Mouse (Mus musculus): ENCODE results near the gene Npas3.

Gene Npas3

GRCm38 (mm10) chr12:53295747-53296146, 47.3 kb downstream of the Npas3 start:
- CTCF ChIA-PET, result no interaction called here

- CTCF ChIA-PET, result no interaction called here
Measured at GRCm38 (mm10) chr12:53297946-53298840, 49.7 kb downstream of the Npas3 start.

DNA sequence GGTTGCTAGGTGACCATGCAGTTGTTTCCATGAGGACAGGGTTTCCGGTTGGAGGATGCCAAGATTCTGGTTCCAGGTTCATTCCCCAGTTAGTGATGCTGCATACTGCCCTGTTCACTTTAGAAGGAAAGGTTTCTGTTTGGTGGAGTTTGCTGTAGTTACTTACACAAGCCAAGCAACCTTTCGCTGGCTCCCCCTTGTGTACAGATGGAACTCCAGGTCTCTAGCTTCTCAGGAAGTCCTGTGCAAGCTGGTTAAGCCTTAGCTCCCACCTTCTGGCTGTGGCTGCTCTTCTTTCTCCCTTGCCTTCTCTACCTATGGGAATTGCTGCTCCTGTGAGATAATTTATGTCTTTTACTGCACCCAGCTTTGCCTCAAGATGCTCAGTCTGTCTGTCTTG, 52.5 kb downstream of the Npas3 start:
- CTCF ChIA-PET, result interaction anchor here (0.7 kb wide), 1 partner anchor 25 kb away, joined by 4 read pairs; no protein-coding TSS in a partner anchor

DNA sequence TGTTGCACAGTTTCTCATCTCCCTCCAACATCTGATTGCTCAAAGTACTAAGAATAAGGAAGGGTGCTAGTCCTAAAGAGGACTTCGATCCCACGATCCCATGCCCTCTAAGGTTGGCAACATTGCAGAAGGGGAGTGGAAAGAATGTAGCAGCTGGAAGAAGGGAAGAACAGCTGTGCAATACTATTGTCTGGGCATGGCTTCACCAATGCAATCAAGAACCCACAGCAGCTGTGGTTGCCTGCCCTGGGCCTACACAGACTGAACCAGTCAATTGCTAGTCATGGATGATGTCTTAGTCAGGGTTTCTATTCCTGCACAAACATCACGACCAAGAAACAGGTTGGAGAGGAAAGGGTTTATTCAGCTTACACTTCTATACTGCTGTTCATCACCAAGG, 53.7 kb downstream of the Npas3 start:
- CTCF ChIA-PET, result no interaction called here

DNA sequence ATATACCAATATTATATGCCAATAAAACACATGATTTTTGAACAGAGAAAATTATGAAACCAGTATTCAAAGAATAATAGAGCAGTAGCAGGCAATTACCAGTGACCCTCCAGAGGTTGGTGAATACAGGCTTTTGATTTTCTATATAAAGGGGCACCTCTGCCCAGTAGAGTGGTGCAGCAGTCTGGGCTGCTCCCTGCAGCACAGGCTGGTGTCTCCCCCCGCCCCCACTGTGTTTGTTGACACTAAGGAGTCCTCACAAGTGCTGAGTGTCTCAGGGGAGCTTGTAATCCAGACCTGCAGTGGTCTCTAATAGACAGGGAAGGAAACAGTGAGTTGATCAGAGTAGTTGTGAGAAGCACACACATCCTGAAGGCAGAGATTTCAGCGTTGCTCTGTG, 68.2 kb downstream of the Npas3 start:
- CTCF ChIA-PET, result no interaction called here

GRCm38 (mm10) chr12:53317801-53318200, 69.3 kb downstream of the Npas3 start:
- CTCF ChIA-PET, result no interaction called here

GRCm38 (mm10) chr12:53320526-53320925, 72.0 kb downstream of the Npas3 start:
- CTCF ChIA-PET, result no interaction called here

- CTCF ChIA-PET, result no interaction called here
Measured at GRCm38 (mm10) chr12:53321018-53321417, 72.5 kb downstream of the Npas3 start.

DNA sequence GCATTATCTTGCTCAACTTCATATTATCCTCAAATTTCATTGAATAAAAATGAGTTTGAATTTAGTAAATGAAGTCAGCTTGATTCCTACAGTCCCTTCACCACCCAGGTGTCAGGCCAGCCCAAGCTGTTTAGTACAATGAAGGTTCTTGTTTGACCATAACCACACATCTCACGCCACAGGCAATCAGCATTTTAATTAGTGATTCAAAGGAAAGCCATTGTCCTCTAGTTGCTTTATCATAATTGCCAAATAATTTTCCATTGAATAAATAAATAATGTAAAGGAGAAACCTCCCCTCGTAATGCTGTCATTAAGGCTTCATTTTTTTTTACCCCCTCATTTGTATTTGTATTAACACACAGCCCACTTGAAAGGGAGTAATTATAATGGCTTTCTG, 73.5 kb downstream of the Npas3 start:
- CTCF ChIA-PET, result no interaction called here

DNA sequence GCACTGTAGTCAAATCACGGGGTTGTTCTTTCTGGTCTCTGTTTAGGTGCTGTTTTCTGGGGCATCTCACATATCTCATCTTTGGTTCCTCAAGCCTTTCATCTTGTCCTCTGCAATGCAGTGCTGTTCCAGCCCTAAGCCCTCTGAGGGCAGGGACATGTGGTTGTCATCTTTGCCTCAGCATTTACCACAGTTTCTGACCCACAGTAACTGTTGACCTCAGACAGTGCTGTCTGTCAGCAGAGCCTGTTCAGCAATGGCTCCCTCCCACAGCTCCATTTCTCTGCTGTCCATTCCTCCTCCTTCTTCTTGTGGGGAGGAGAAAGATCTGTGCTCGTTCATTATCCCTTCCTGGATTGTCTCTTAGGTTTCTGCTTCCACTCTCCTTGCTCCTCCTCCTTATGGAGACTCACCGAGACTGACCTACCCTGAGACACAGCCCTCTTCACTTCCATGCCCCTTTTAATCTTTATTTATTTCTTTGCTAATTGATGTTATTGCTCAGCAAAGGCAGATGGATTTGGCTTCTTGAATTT, 79.2 kb downstream of the Npas3 start:
- CTCF ChIA-PET, result no interaction called here

DNA sequence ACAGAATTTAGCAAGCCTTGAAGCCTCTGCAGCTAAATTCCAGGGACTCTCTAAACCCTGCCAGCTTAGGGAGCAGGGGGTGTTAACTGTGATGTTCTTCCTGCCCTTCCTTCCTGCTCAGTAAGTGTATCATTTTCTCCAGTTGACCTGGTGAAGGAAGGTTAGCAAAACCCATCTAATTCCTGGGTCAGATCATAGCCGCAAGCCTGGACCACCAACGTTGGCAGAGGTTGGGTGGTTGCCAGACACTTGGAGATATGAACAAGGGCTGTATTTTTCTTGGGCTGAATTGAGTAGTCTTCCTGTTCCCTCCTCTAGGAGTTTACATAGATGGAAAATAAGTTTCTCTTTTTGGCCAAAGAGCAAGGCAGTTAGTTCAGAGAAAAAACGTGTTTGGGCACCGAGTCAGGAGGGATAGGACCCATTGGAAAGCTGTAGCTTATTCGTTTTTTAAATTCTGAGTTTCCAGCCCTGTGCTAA, 79.8 kb downstream of the Npas3 start:
- CTCF ChIA-PET, result no interaction called here

DNA sequence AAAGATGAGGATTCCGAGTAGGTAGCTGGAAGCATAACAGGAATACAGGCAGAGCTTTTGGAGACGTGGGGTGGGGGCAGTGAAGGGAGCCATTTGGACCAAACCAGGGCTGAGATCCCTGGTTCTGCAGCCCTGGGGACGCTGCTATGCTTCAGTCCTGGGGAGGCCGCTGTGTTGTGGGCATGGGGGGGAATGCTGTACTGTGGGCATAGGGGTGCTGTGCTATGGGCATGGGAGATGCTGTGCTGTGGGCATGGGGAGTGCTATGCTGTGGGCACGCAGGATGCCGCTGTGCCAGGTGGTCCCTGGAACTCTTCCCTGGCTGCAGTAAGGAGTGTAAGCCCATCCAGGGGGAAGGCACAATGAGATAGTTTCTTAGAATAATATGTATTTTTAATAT, 81.7 kb downstream of the Npas3 start:
- CTCF ChIA-PET, result no interaction called here

DNA sequence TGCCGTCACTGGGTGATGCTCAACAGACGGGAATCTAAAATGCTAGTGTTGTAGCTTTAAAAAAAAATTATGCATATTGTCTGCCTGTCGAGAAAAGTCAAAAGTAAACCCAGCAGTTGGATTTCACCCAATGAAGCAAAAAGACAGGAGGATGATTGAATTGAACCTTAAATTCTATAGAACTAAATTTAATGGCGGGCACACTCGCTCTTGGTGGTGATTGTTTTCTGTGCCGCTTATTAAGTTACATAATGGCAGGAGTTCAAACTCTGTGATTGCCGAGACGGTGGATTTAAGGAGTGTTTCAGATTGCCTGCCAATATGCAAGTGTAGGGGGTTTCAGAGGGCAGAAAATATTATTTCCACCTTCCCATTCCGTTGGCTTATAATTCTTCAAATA, 82.9 kb downstream of the Npas3 start:
- CTCF ChIA-PET, result no interaction called here

- CTCF ChIA-PET, result no interaction called here
Measured at GRCm38 (mm10) chr12:53331800-53332199, 83.3 kb downstream of the Npas3 start.

GRCm38 (mm10) chr12:53333251-53333650, 84.8 kb downstream of the Npas3 start:
- CTCF ChIA-PET, result no interaction called here

GRCm38 (mm10) chr12:53338349-53338948, 90.0 kb downstream of the Npas3 start:
- CTCF ChIA-PET, result no interaction called here

DNA sequence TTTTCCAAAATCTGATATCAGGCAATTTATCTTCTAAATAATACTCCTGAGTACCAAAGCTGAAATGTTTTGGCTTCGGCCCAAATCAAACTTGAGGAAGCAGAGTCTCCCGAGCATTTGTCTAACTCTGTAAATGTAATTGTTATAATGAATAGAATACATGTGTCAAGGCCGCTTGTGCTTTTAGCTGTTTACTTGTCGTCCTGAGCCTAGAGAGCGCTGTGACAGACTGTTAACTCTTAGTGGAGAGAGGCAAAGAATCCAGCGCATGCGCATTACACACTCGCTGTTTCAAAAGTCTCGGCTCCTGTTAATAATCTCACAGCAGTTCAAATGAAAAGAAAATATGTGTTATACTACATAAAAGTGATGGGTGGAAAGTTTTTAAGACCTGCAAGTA, 94.3 kb downstream of the Npas3 start:
- CTCF ChIA-PET, result no interaction called here

GRCm38 (mm10) chr12:53351860-53352259, 103.4 kb downstream of the Npas3 start:
- CTCF ChIA-PET, result no interaction called here

DNA sequence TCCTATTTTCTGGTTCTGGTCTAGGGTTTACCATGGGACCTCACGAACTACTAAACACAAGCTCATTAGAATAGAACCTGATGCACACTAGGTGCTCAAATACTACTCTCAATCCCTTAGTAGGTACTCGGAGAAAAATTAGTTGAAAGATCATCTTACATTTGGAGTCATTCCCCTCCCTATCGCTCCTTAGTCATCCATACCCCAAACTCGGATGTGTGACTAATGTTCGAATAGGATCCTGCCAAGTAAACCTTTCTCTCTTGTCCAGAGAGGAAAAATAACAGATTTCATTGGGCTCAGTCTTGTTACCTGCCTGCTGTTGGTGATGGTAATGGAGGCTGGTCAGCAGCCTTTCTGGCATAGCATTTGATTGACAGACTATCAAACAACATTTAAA, 117.3 kb downstream of the Npas3 start:
- CTCF ChIA-PET, result no interaction called here

- CTCF ChIA-PET, result no interaction called here
Measured at GRCm38 (mm10) chr12:53384851-53385250, 136.4 kb downstream of the Npas3 start.

GRCm38 (mm10) chr12:53405856-53406255, 157.4 kb downstream of the Npas3 start:
- CTCF ChIA-PET, result no interaction called here

DNA sequence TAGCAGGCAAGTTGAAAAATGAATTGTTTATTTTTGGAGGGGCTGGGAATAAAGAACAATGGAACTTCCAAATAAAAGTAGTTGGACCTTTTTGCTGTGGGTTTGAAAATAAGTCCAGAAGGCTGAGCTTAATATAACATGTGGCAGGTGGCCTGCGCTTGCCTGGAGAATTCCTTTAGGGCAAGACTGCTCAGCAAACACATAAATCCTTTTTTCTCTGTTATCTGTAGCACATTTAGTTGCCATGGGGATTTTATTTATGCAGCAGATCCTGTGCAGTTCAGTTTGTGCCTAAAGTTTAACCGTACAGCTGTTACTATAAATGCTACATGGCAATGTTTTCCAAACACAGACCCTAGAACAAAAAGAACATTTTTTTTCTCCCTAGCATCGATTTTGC, 159.3 kb downstream of the Npas3 start:
- CTCF ChIA-PET, result no interaction called here

DNA sequence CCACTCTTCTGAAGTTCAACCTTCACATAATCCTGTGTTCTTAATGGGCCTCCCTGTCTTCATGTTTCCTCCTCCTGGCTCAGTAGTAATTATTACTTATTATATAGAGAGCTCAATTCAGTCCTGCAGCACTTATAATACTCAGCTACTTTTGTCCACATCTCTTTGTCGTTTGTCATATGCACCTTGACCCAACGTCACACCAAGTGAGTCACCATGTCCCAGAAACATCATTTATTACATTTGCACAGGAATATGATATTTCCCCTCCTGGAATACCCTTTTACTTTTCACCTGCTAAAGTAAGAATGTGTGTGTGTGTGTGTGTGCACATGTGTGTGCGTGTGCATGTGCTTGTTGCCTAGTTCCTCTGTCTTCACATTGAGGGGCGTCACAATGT, 161.2 kb downstream of the Npas3 start:
- CTCF ChIA-PET, result interaction anchor here (0.8 kb wide), 1 partner anchor 302 kb away, joined by 3 read pairs; no protein-coding TSS in a partner anchor

All from spleen, embryonic (tissue).